Mouse (Mus musculus) subcutaneous adipose tissue, adult 2 months (tissue): Measurements from ENCODE around the gene Cort. TPM values are rescaled to one million over a fixed set of nuclear protein-coding genes. Genes with fewer than 3 reads are reported as not detected.

ENCODE experiments used
- polyA plus RNA-seq: library from polyadenylated mRNA; depleted of rRNA; stranded (reverse); fragments of >200 nt; gene quantifications from 2 replicates; pipeline ENCODE4 v1.2.3, GENCODE M21; 2012; ENCODE audit warnings: low replicate concordance; rRNA removed

The Cort gene
- not detected in 2 replicates for polyA plus RNA-seq

GRCm38 (mm10) chr4:149126663-149127062 is at the start of gene Cort:
Gene Cort, minus strand, starts transcription at chr4:149126763.

GRCm38 (mm10) chr4:149166215-149166946 is 39.8 kb upstream of the Cort start, which contains the start of gene Pgd:
Gene Pgd, minus strand, starts transcription at chr4:149166771.

GRCm38 (mm10) chr4:149136982-149137770 is 10.6 kb upstream of the Cort start, which contains the start of gene Cenps:
Gene Cenps, minus strand, starts transcription at chr4:149137629.

DNA sequence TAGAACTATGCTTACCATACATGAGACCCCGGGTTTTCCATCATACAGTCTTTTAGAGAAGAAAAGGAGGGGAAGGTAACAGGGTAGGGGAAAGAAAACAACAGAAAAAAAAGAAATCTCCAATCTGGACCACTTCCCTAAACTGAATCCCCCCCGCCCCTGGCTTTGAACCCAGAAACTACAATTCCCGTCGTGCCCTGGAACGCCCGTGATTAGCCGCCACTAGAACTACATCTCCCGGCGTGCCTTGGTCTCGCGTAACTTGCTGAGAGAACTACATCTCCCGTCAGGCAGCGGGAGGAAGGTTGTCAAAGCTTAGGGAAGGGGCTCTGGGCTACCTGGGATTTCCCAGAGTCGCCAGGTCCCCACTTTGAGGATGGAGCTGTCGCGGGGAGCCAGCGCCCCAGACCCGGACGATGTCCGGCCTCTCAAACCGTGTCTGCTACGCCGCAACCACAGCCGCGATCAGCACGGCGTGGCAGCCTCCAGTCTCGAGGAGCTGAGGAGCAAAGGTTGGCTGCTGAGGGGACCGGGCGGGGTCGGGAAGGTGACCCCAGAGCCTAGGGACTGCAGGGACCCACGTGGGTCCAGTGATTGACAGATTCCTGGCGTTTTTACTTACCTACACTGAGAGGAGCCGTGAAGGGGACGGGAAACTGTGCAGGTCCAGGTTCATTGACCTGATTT is 22.5 kb downstream of the Cort start, which contains the start of gene Dffa:
Gene Dffa (plus strand): TSS at position 272 of the 687 bp plus-strand sequence.

GRCm38 (mm10) chr4:149099369-149100017 is 27.1 kb downstream of the Cort start, which contains the start of gene Pex14:
Gene Pex14, minus strand, starts transcription at chr4:149099876.

Other genes starting within 250 kb of the Cort start
- gene Pex14, start 26.9 kb downstream of the Cort start, polyA plus RNA-seq = 49.4 and 61.0 TPM in 2 replicates
- gene Dffa, start 22.6 kb downstream of the Cort start, polyA plus RNA-seq = 18.0 and 21.3 TPM in 2 replicates
- gene Cenps, start 10.9 kb upstream of the Cort start, polyA plus RNA-seq = 1.2 and 3.6 TPM in 2 replicates
- 413 and 524 TPM in 2 replicates for gene Pgd, start 40.0 kb upstream of the Cort start, polyA plus RNA-seq
- gene Kif1b, start 180.9 kb upstream of the Cort start, polyA plus RNA-seq = 56.1 and 78.6 TPM in 2 replicates